Mouse (Mus musculus): ENCODE results near the gene Arhgef28. TPM values are rescaled to one million over a fixed set of nuclear protein-coding genes. Genes with fewer than 3 reads are reported as not detected.

Gene Arhgef28
- polyA plus RNA-seq, 1 experiment from 2014 or later, result 10.2 TPM

DNA sequence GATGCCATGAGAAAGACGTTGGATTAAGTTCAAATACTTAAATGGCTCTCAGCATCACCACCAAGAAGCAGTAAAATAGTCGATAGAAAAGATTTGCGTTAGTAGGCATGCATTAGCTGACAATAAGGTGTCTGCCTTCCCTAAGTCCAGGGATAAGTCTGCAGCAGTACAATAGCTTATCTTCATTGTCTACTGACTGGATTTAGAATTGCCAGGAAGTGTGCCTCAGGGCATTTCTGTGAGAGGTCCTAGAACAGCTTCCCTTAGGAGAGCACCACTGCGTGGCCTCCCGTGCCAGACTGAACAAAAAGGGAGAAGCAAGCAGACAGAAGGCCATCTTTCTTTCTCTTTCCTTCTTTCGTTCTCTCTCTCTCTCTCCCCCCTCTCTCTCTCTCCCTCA lies 252.2 kb downstream of the Arhgef28 start:
- Histone ChIP-seq H3K36me3 (no peaks in the 10 kb centered on the region), H3K4me1 (no peaks in the 10 kb centered on the region), H3K27ac (no peak overlapping the region), H3K27me3 (ENCODE audit: insufficient read depth, poor library complexity, severe bottlenecking) (no peaks in the 10 kb centered on the region), H3K9me3 (no peaks in the 10 kb centered on the region), H3K4me3 (no peak overlapping the region)
- 62% methylated on average over 6 of the region's 6 CpGs for WGBS
- DNase-seq (ENCODE audit: low spot score), result no peak

DNA sequence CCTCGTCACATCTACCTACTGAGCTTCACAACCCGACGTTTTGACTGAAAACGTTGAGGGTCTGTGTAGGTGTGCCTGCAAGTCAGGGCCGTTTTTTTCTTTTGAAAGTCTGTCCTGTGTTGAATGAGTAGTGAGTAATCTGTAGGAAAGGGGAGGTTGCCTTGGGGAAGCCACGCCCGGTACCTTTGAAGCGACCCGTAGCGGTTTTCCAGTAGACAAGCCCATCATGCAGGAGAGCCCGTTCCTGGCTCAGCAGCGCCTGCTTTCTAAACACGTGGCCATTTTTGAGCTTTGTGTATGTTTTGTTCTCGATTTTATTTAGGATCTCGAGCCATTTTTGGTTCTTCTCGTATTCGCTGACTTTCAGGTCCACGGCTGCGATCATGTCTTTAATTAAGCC lies 252.7 kb downstream of the Arhgef28 start:
- WGBS, result 90% methylated on average over 19 of the region's 19 CpGs
- Histone ChIP-seq H3K27ac (no peak overlapping the region), H3K4me3 (no peak overlapping the region), H3K27me3 (ENCODE audit: insufficient read depth, poor library complexity, severe bottlenecking) (no peaks in the 10 kb centered on the region), H3K36me3 (no peaks in the 10 kb centered on the region), H3K4me1 (no peaks in the 10 kb centered on the region), H3K9me3 (no peaks in the 10 kb centered on the region)
- no peak for DNase-seq (ENCODE audit: low spot score)

DNA sequence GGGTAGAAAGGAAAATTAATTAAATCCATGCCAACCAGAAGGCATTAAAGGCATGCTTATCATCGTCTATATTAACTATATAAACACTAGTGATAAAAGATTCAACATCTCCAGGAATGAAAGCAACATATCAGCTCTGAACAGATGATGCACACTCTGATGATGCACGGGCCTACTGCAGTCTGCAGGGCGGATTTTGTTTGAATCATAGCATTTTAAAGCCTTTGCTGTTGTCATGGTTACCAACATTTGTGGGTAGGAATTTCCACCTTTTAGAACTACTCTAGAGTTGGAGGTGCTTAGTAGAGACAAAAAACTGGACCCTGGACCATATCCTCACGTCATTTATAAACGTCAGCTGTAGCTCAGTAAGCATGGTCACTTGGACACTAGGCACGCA lies 257.4 kb downstream of the Arhgef28 start:
- 85% methylated on average over 6 of the region's 6 CpGs for WGBS
- no peak for DNase-seq (ENCODE audit: low spot score)
- Histone ChIP-seq H3K27me3 (ENCODE audit: insufficient read depth, poor library complexity, severe bottlenecking) (no peaks in the 10 kb centered on the region), H3K4me3 (no peak overlapping the region), H3K36me3 (no peaks in the 10 kb centered on the region), H3K27ac (no peak overlapping the region), H3K9me3 (no peaks in the 10 kb centered on the region), H3K4me1 (no peaks in the 10 kb centered on the region)

DNA sequence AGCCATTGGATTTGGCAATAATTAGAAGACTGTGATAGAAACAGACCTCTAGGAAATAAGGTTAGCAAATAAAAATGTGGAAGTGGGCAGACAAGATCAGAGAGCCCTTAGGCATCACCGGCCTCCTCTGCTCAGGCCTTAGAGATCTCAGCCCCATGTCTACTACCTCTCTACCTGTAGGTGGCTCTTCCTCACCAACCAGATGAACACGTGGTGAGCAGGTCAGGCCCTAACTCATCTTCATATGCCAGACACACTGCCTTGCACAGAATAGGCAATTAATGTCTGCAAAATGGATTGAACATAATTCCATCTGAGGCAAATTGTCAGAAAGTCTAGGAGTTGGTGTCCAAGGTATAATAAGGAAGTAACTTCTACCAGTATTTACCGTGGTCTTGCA lies 258.6 kb downstream of the Arhgef28 start:
- Histone ChIP-seq H3K4me1 (no peaks in the 10 kb centered on the region), H3K4me3 (no peak overlapping the region), H3K9me3 (no peaks in the 10 kb centered on the region), H3K36me3 (no peaks in the 10 kb centered on the region), H3K27me3 (ENCODE audit: insufficient read depth, poor library complexity, severe bottlenecking) (no peaks in the 10 kb centered on the region), H3K27ac (no peak overlapping the region)
- WGBS, result 77% methylated on average over 3 of the region's 3 CpGs
- no peak for DNase-seq (ENCODE audit: low spot score)

DNA sequence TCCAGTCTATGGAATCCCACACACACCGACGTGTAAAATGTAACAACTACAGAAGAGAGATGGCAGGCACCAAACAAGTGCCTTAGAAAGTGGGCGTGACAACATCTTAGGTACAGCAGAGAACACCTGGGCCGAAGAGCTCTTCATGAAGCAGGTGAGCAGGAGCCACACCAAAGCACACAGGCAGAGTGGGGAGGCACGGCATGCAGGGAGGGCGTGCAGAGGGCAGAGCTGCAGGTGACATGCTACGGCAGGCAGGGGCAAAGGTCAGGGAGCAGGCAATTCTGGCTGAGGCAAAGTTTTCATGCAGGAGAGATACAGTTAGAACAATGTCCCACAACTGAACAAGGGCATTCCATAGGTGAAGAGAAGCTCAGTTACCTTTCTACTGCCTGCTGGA lies 259.8 kb downstream of the Arhgef28 start:
- Histone ChIP-seq H3K9me3 (no peaks in the 10 kb centered on the region), H3K27ac (no peak overlapping the region), H3K27me3 (ENCODE audit: insufficient read depth, poor library complexity, severe bottlenecking) (no peaks in the 10 kb centered on the region), H3K4me1 (no peaks in the 10 kb centered on the region), H3K36me3 (no peaks in the 10 kb centered on the region), H3K4me3 (no peak overlapping the region)
- WGBS, result 78% methylated on average over 7 of the region's 7 CpGs
- no peak for DNase-seq (ENCODE audit: low spot score)

DNA sequence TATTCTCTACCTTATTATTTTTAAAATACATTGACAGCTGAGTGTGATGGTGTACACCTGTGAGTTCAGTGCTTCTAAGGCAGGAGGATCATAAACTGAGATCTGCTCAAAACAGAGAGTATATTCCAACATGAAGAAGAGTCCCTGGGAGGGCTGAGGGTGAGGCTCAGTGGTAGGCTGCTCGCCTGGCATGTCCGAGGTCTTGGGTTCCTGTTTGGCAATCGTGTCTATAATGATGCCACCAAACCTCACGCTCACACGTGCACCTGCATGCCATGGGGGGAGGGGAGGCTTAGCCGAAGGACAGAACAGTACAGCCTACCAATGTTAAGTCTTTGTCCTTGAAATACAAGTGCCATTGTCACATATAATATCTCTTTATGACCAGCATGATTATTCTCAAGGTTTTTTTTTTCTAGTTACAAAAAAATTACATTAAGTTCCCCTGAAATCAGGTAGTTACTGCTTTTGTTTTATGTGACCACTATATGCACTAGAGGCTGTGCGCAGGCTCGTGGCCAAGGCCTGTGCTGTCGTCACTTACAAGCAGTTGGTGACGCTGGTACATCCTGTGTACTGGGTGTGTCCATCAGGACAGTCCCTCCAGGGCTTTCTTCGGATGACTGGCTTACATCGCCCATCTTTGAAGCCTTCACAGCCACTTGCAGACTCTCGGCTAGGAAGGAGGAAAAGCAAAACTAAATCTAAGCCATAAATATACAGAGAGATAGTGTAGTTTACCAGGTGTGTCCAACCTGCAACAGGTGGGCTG lies 264.1 kb downstream of the Arhgef28 start:
- no peak overlapping the region for H3K27ac ChIP-seq
- H3K27me3 ChIP-seq (ENCODE audit: insufficient read depth, poor library complexity, severe bottlenecking), result no peaks in the 10 kb centered on the region
- no peaks in the 10 kb centered on the region for H3K36me3 ChIP-seq
- H3K4me1 ChIP-seq, result no peaks in the 10 kb centered on the region
- no peak overlapping the region for H3K4me3 ChIP-seq
- 72% methylated on average over 13 of the region's 13 CpGs for WGBS
- H3K9me3 ChIP-seq, result no peaks in the 10 kb centered on the region
- DNase-seq (ENCODE audit: low spot score), result no peak

DNA sequence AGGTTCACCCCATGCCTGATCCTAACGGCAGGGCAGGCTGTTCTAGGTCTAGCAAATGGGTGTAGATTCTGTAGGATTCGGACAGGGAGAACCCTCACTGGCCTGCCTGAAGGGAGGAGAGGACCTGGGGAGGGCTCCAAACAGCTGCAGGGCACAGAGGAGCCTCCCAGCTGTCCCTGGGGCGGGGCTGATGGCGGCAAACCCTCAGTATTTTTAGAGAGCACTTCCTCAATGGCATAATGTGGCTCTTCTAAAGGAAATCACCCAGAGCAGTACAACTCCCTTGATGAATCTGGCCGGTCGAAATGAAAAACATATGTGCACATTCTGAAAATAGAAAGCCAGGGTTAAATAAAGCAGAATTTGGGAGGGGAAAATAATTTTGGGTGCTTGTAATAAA lies 265.1 kb downstream of the Arhgef28 start:
- H3K4me3 ChIP-seq, result no peak overlapping the region
- 59% methylated on average over 6 of the region's 6 CpGs for WGBS
- no peak overlapping the region for H3K27ac ChIP-seq
- no peaks in the 10 kb centered on the region for H3K9me3 ChIP-seq
- no peak for DNase-seq (ENCODE audit: low spot score)
- no peaks in the 10 kb centered on the region for H3K36me3 ChIP-seq
- no peaks in the 10 kb centered on the region for H3K27me3 ChIP-seq (ENCODE audit: insufficient read depth, poor library complexity, severe bottlenecking)
- H3K4me1 ChIP-seq, result no peaks in the 10 kb centered on the region

DNA sequence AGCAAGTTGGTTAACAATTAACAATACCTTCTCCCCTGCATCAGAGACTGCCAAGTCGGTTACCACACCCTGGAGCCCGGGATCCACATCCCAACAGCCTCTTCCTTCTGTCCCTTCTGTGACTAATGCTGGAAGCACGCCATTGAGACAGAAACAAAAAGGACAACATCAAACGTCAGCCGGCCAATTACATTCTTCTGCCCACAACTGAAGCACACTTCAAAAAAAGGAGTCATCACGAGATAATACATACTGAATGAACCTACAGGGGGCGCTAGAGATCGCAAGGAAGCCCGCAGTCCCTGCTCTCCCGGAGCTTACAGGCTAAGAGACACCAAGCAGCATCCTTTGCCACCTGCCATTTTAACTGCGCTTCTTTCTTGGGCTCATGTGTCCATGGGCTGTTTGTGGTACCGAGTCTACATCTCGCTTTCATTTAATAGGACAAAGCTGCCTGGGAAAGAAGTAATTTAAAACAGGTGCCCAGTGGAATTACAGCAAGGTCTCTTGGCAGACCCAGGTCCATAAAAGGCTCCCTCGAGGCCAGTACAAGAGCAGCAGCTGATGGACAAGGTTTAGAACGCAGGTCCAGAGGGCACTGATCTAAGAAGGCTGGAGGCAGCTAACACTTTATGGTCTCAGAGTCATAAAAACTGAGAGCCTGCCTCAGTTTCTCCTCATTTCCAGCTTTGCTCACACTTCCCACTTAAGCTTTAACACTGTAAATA lies 266.6 kb downstream of the Arhgef28 start:
- H3K27ac ChIP-seq, result no peak overlapping the region
- no peak for DNase-seq (ENCODE audit: low spot score)
- H3K9me3 ChIP-seq, result no peaks in the 10 kb centered on the region
- no peaks in the 10 kb centered on the region for H3K4me1 ChIP-seq
- H3K36me3 ChIP-seq, result no peaks in the 10 kb centered on the region
- no peaks in the 10 kb centered on the region for H3K27me3 ChIP-seq (ENCODE audit: insufficient read depth, poor library complexity, severe bottlenecking)
- 63% methylated on average over 15 of the region's 15 CpGs for WGBS
- H3K4me3 ChIP-seq, result no peak overlapping the region

DNA sequence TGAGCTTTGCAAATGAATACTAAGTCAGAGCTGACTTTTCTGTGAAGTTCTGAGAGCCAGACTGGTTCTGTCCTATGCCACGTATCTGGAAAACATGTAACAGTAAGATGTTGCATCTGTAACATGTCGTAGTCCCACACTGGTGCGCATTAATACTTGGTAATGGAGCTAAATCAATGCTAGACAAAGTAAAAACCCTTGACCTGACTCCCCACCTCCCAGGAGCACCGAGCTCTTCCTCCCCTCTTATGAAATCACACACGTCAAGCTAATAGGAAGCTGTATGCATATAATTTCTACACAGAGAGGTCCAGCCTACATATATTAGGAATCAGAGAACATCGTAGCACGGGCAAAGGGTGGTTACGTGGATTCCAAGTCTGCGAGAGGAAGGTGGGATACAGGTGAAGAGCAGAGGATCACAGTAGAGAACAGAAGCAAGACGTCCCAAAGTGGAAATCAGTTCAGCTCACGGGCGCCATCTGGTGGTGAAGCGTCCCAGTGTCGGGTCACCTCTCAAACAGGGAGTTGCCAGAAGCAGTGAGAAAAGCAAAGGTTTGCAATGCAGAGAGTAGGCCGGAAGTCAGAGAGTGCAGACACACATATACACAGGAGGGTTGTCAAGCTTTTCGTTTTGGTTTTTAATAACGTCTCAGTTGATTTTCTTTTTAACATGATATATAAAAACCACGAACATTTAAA lies 267.5 kb downstream of the Arhgef28 start:
- peak; percentile 93 for DNase-seq (ENCODE audit: low spot score)
- 33% methylated on average over 18 of the region's 18 CpGs for WGBS

DNA sequence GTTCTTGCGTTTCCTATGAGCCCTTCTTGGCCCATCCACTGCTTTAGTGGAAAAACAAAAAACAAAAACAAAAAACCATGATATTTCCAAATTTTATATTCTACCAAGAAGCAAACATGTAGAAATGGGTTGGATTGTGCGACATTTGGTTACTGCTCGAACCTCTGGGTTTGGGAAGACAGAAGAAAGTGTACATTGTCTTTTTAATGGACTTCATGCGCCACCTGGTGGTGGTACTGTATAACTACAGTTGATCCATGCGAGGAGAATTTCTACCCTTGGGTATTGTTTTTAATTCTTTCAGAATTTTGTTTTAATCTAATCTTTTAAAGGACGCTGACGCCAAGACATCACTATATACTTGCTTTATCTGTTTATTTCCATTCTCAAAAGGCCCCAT lies 268.3 kb downstream of the Arhgef28 start:
- no peaks in the 10 kb centered on the region for H3K27me3 ChIP-seq (ENCODE audit: insufficient read depth, poor library complexity, severe bottlenecking)
- 22% methylated on average over 7 of the region's 7 CpGs for WGBS
- no peak for DNase-seq (ENCODE audit: low spot score)

More for the DNA sequence above, 267.5 kb downstream of the Arhgef28 start:
- H3K36me3 ChIP-seq, result no peaks in the 10 kb centered on the region
- no peaks in the 10 kb centered on the region for H3K9me3 ChIP-seq
- no peaks in the 10 kb centered on the region for H3K4me1 ChIP-seq
- no peak overlapping the region for H3K27ac ChIP-seq
- H3K27me3 ChIP-seq (ENCODE audit: insufficient read depth, poor library complexity, severe bottlenecking), result no peaks in the 10 kb centered on the region
- no peak overlapping the region for H3K4me3 ChIP-seq

DNA sequence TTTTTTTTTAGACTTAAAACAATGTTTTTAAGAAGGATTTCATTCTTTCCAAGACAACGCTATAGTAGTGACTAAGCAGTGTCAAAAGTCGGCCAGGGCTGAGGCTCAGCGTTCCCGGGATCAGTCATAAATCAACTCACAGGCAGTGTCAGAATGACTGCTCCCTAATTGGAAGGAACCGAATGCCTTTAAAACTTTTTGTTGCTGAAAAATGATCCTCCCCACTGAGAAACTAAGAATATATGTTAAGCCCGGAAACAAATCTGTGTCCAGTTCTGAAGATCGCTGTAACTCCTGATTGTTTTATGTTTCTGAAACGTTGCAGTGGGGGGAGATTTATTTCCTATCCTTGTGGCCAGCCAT lies 278.1 kb downstream of the Arhgef28 start:
- peaks cover 5% of the 10 kb centered on the region; the same call in 1 of the 2 replicates for H3K36me3 ChIP-seq
- H3K27me3 ChIP-seq (ENCODE audit: insufficient read depth, poor library complexity, severe bottlenecking), result peaks cover 5% of the 10 kb centered on the region; the same call in 1 of the 2 replicates
- WGBS, result 63% methylated on average over 8 of the region's 8 CpGs
- H3K9me3 ChIP-seq, result no peaks in the 10 kb centered on the region
- DNase-seq (ENCODE audit: low spot score), result no peak
- no peak overlapping the region for H3K4me3 ChIP-seq
- no peaks in the 10 kb centered on the region for H3K4me1 ChIP-seq
- no peak overlapping the region for H3K27ac ChIP-seq

More for the DNA sequence above, 268.3 kb downstream of the Arhgef28 start:
- H3K36me3 ChIP-seq, result no peaks in the 10 kb centered on the region
- H3K4me3 ChIP-seq, result no peak overlapping the region
- H3K9me3 ChIP-seq, result no peaks in the 10 kb centered on the region
- no peak overlapping the region for H3K27ac ChIP-seq
- H3K4me1 ChIP-seq, result no peaks in the 10 kb centered on the region

DNA sequence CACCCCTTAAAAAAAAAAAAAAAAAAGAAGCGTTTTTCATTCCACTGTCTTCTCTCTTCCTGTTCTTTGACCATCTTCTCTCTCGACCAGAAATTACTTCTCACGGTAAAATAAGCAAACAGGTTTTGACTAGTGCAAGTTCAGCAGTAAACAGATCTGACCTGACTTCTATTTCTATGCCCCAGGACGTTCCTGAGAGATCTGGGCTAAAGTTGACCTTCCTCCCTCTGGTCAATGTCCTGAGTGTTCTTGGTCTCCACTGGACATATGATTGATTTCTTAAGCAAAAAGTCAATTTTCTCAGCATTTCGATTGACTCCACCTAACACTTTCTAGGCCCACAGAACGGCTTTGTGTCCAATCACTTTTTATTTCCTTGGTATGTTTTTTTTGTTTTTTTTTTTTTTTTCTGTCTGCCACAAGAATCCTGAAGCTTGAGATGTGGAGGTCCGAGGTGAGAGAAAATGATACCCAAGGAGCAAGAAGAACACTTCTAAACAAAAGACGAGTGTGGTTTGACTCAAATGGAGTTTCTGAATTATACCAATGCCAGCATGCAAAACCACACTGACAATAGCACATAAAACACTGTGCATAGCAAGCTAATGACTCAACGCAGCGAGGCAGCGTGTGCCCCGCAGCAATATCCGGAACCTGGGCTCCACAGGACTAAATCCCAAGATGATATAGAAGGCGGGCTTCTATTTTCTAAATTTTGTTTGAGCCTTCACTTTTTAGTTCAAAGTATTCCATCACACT lies 278.7 kb downstream of the Arhgef28 start:
- WGBS, result 71% methylated on average over 14 of the region's 14 CpGs
- Histone ChIP-seq H3K9me3 (no peaks in the 10 kb centered on the region), H3K4me3 (no peak overlapping the region), H3K36me3 (peaks cover 5% of the 10 kb centered on the region; the same call in 1 of the 2 replicates), H3K4me1 (no peaks in the 10 kb centered on the region), H3K27ac (no peak overlapping the region), H3K27me3 (ENCODE audit: insufficient read depth, poor library complexity, severe bottlenecking) (peaks cover 5% of the 10 kb centered on the region; the same call in 1 of the 2 replicates)
- DNase-seq (ENCODE audit: low spot score), result no peak

Measured in heart, embryonic 10.5 days (tissue).